Mouse (Mus musculus) brain, embryonic 14.5 days (tissue): Measurements from ENCODE around the gene Slc7a7.

Source experiments
- CTCF ChIP-seq: fragments of 200-500 bp; IDR thresholded peaks from 2 replicates; pipeline ENCODE4 v1.5.1; 2012; ENCODE audit warnings: inconsistent platforms, mild to moderate bottlenecking, moderate library complexity, borderline replicate concordance; ENCODE audit not compliant: insufficient read depth, insufficient read length; ENCODE audit errors: extremely low read depth
- POLR2A ChIP-seq: fragments of 200-500 bp; IDR thresholded peaks from 2 replicates; pipeline ENCODE4 v1.6.1; 2012; ENCODE audit warnings: mild to moderate bottlenecking, inconsistent platforms, borderline replicate concordance; ENCODE audit not compliant: poor library complexity, insufficient read depth, insufficient read length, severe bottlenecking; ENCODE audit errors: extremely low read depth

- TF ChIP-seq POLR2A, result no peak
- no peak for TF ChIP-seq CTCF
These were observed 1.3 kb downstream of the Slc7a7 start for GRCm38 (mm10) chr14:54416229-54416775.
